Mouse (Mus musculus): Measurements from ENCODE around the gene Fbxo42. TPM values are rescaled to one million over a fixed set of nuclear protein-coding genes. Genes with fewer than 3 reads are reported as not detected.

Fbxo42 gene
- polyA plus RNA-seq, 1 experiment from 2014 or later: 27.0 TPM

DNA sequence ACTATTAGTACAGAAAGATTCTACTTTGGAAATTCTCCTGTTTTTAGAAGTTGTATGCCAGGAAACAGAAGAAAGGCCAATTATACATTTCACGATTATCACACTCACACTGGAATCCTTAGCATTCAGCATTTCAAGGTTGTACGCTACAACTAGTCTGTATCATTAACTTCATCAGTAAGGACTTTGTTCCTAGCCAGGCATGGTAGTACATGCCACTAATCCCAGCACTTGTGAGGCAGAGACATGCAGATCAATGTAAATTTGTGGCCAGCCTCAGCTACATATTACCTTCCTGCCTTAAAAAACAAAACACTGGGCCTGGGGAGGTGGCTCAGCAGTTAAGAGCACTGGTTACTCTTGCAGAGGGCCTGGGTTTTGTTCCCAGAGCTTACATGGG lies 10.9 kb downstream of the Fbxo42 start:
- WGBS: 93% methylated on average over 2 of the region's 2 CpGs
- ATAC-seq (ENCODE audit: low FRiP score, low read depth): no peak
- H3K4me2 ChIP-seq (replicated peaks): no peak overlapping the region
- H3K4me3 ChIP-seq: no peak overlapping the region
- no peaks in the 10 kb centered on the region for H3K9me3 ChIP-seq
- H3K27me3 ChIP-seq: no peaks in the 10 kb centered on the region
- H3K27ac ChIP-seq (replicated peaks): no peak overlapping the region
- H3K36me3 ChIP-seq: no peaks in the 10 kb centered on the region
- H3K4me1 ChIP-seq: peaks cover 12% of the 10 kb centered on the region
- no peak overlapping the region for H3K9ac ChIP-seq (replicated peaks)

DNA sequence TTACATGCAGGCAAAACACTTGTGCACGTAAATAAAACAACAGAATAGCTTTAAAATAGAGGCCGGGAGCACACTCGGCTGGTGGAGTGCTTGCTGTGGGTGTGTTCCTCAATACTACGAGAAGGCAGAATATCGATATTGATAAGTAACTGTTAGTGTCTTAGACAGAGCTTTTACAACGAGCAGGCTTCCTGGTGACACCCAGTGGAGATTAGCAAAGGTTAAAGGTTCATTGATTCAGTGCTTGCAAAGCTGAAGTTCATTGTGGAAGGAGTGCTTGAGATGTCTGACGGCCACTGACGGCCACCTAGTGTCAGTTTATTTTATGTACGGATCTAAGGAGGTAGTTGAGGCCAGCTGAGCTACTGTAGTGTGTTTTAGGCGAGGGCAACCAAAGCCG lies 11.4 kb downstream of the Fbxo42 start:
- Histone ChIP-seq H3K4me3 (no peak overlapping the region), H3K27ac (replicated peaks) (no peak overlapping the region), H3K4me2 (replicated peaks) (no peak overlapping the region), H3K9ac (replicated peaks) (no peak overlapping the region), H3K9me3 (no peaks in the 10 kb centered on the region), H3K36me3 (no peaks in the 10 kb centered on the region), H3K4me1 (peaks cover 12% of the 10 kb centered on the region), H3K27me3 (no peaks in the 10 kb centered on the region)
- no peak for ATAC-seq (ENCODE audit: low FRiP score, low read depth)
- WGBS: 59% methylated on average over 11 of the region's 11 CpGs

DNA sequence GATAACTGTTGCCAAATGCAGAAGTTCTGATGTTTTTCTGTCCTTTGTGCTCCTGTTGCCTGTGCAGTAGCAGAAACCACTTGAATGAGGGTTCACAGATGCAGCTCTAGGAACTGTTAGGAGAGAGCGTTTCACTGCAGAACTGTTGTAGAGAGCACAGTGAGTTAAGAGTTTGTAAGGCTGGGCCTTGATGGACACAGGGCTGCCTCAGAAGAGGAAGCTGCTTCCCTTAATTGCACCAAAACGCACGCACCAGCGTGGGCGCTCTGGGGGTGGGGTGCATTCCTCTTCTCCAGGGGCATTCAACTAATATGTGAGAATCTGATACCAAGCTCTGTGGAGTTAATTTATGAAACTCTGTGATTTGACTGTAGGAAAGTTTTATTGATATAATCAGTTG lies 12.0 kb downstream of the Fbxo42 start:
- Histone ChIP-seq H3K9me3 (peaks cover 3% of the 10 kb centered on the region; the same call in 1 of the 2 replicates), H3K27me3 (no peaks in the 10 kb centered on the region), H3K36me3 (no peaks in the 10 kb centered on the region), H3K9ac (replicated peaks) (no peak overlapping the region), H3K27ac (replicated peaks) (no peak overlapping the region), H3K4me3 (no peak overlapping the region), H3K4me2 (replicated peaks) (no peak overlapping the region), H3K4me1 (peaks cover 12% of the 10 kb centered on the region)
- WGBS: 90% methylated on average over 5 of the region's 5 CpGs
- ATAC-seq (ENCODE audit: low FRiP score, low read depth): no peak

DNA sequence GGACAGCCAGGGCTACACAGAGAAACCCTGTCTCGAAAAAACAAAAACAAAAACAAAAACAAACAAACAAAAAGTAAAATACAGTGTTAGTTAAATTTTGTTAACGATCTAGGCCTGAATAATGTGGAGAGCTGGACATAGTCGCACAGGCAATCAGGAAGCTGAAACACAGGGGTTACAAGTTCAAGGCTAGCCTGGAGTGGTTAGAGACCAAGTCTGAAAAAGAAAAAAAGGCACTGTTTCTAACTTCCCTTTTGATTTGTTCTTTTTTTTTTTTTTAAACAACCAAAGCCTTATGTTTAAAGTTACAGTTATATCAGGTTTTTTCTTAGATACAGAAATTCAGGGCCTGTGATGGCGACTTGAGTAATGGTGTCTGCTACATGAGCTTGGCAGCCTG lies 12.5 kb downstream of the Fbxo42 start:
- Histone ChIP-seq H3K9me3 (peaks cover 5% of the 10 kb centered on the region; the same call in 1 of the 2 replicates), H3K27me3 (no peaks in the 10 kb centered on the region), H3K27ac (replicated peaks) (no peak overlapping the region), H3K4me2 (replicated peaks) (no peak overlapping the region), H3K4me1 (peaks cover 12% of the 10 kb centered on the region), H3K36me3 (no peaks in the 10 kb centered on the region), H3K4me3 (no peak overlapping the region), H3K9ac (replicated peaks) (no peak overlapping the region)
- no peak for ATAC-seq (ENCODE audit: low FRiP score, low read depth)
- 95% methylated on average over 4 of the region's 4 CpGs for WGBS

DNA sequence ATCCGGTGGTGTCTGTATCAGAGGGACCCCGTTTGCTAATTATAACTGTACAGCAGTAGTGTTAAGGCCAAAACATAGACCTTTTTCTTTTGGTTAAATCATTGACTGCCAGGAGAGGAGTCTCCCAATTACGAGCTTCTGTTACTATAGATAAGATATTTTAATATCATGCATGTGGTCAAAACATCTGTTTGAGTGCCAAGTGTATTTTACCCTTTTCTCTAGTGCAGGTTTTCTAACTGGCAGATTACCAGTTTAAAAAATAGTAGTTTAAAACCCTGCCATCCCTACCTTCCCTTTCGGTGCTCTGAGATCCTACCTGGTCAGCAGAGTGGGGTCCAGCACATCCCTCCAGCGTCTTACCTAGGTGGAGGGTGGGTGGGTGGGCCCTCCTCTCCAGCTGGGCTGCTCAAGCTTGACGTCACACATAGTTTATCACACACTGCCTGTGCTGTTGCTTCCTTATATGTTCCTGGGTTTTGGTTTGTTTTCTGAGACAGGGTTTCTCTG lies 14.0 kb downstream of the Fbxo42 start:
- no peak for ATAC-seq (ENCODE audit: low FRiP score, low read depth)
- H3K4me3 ChIP-seq: no peak overlapping the region
- no peaks in the 10 kb centered on the region for H3K27me3 ChIP-seq
- H3K9ac ChIP-seq (replicated peaks): no peak overlapping the region
- H3K27ac ChIP-seq (replicated peaks): no peak overlapping the region
- H3K4me1 ChIP-seq: peaks cover 12% of the 10 kb centered on the region
- peaks cover 5% of the 10 kb centered on the region; the same call in 1 of the 2 replicates for H3K9me3 ChIP-seq
- H3K4me2 ChIP-seq (replicated peaks): no peak overlapping the region
- WGBS: 95% methylated on average over 6 of the region's 6 CpGs
- no peaks in the 10 kb centered on the region for H3K36me3 ChIP-seq

DNA sequence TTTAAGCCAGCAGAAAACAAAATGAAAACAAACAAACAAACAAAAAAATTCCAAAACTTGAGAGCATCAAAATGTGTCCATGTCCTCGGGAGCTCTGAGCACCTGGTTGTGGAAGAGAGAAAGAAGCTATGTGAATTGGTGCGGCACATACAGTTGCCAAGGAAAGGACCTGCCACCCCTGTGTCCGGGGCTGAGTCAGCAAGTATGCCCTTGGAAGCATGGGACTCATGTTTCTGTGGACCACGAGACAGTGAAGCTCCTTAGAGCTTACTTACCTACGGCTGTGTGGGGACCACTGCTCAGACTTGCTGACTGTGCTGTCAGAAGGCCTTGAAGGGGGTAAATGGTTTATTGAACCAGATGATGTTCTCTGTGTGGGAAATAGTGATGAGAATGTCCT lies 16.0 kb downstream of the Fbxo42 start:
- Histone ChIP-seq H3K9me3 (peaks cover 8% of the 10 kb centered on the region; the same call in 1 of the 2 replicates), H3K27me3 (no peaks in the 10 kb centered on the region), H3K4me2 (replicated peaks) (no peak overlapping the region), H3K36me3 (peaks cover 6% of the 10 kb centered on the region), H3K9ac (replicated peaks) (no peak overlapping the region), H3K4me3 (no peak overlapping the region), H3K4me1 (peaks cover 9% of the 10 kb centered on the region), H3K27ac (replicated peaks) (no peak overlapping the region)
- ATAC-seq (ENCODE audit: low FRiP score, low read depth): no peak
- WGBS: 94% methylated on average over 5 of the region's 5 CpGs

DNA sequence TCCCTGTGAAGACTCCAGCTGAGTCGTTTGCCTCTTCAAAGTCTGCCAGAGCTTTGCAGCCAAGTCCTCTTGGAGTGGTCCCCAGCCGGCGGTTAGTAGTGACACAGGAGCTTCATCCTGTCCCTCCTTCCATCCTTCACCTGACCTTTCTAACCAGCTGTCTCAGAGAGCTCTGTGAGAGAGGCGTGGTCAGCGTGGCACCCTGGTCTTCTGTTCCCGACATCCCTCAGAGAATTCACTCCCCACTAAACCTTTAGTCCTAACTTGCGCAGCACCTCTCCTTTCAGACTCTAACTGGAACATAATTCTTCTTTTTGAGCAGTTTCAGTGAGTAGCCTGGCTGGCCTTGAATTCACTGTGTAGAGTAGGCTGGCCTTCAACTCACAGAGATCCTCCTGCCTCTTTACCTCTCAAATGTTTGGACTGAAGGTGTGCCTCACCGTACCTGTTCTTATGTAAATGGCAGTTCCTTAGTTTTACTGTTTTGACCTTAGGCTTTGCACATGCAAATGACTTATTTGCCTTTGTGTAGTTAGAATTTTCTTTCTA lies 18.1 kb downstream of the Fbxo42 start:
- 84% methylated on average over 8 of the region's 8 CpGs for WGBS
- no peak overlapping the region for H3K4me3 ChIP-seq
- H3K27ac ChIP-seq (replicated peaks): no peak overlapping the region
- H3K36me3 ChIP-seq: peaks cover 24% of the 10 kb centered on the region
- H3K4me2 ChIP-seq (replicated peaks): no peak overlapping the region
- no peak for ATAC-seq (ENCODE audit: low FRiP score, low read depth)
- no peaks in the 10 kb centered on the region for H3K4me1 ChIP-seq
- H3K9me3 ChIP-seq: peaks cover 8% of the 10 kb centered on the region; the same call in 1 of the 2 replicates
- no peak overlapping the region for H3K9ac ChIP-seq (replicated peaks)
- H3K27me3 ChIP-seq: no peaks in the 10 kb centered on the region

DNA sequence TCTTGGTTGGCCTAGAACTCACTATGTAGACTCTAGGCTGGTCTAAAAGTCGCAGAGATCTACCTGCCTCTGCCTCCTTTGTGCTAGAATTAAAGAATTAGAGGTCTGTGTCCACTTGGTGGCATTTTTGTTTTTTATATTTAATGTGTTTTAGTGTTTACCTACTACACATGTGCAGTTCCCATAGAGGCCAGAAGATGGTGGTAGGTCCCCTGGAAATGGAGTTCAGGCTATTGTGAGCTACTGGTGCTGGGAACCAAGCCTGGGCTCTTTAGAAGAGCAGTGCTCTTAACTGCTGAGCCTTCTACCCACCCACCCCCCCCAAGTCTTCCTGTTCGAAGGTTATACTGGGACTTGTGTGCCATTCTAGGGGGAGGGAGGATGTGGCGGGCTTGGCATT lies 19.4 kb downstream of the Fbxo42 start:
- Histone ChIP-seq H3K4me1 (no peaks in the 10 kb centered on the region), H3K4me2 (replicated peaks) (no peak overlapping the region), H3K9ac (replicated peaks) (no peak overlapping the region), H3K9me3 (peaks cover 8% of the 10 kb centered on the region; the same call in 1 of the 2 replicates), H3K36me3 (peaks cover 37% of the 10 kb centered on the region), H3K27ac (replicated peaks) (no peak overlapping the region), H3K27me3 (no peaks in the 10 kb centered on the region), H3K4me3 (no peak overlapping the region)
- 93% methylated on average over 3 of the region's 3 CpGs for WGBS
- ATAC-seq (ENCODE audit: low FRiP score, low read depth): no peak

DNA sequence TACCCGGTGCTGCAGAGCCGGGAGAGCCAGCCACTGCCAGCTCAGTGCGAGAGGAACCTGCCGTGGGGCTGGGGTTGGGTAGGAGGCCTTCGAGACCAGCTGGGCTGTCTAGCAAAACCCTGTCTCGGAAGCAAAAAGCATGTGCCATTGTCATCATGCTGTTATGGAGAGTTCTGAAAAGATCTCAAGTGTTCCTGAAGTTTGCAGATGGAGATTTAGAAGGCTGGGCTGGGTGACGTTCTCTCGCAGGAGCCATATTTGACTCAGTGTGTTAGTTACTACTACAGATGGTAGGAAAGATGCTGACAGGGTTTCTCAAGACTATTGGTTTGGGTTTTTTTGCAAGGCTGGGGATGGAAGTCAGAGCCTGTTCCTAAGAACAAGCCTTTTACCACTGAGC lies 24.4 kb downstream of the Fbxo42 start:
- Histone ChIP-seq H3K4me1 (no peaks in the 10 kb centered on the region), H3K27ac (replicated peaks) (0 out of 2 replicates have a peak overlapping the region, but pooled peaks have one; percentile 10), H3K9ac (replicated peaks) (no peak overlapping the region), H3K4me3 (no peak overlapping the region), H3K27me3 (no peaks in the 10 kb centered on the region), H3K4me2 (replicated peaks) (no peak overlapping the region), H3K9me3 (peaks cover 1% of the 10 kb centered on the region; the same call in 1 of the 2 replicates), H3K36me3 (peaks cover 49% of the 10 kb centered on the region)
- ATAC-seq (ENCODE audit: low FRiP score, low read depth): no peak
- WGBS: 94% methylated on average over 8 of the region's 8 CpGs

DNA sequence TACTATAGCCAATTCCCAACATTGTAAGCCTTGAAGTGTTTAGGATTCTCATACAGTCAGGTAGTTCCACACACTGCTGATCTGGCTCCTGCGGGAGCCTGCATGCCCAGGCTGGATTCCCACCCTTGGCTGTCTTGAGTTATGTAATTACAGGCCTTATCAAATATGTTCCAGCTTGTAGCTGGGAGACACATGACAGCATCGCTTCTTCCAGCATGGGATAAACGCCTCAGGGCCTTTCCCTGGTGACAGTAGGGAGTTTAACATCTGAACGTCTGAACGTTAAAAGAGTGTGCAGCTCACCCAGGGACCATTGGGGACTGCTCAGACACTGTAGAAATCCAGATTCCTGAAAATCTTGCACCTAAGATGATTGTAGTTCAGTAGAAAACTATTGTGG lies 28.1 kb downstream of the Fbxo42 start:
- Histone ChIP-seq H3K9me3 (no peaks in the 10 kb centered on the region), H3K36me3 (peaks cover 34% of the 10 kb centered on the region)
- ATAC-seq (ENCODE audit: low FRiP score, low read depth): no peak

DNA sequence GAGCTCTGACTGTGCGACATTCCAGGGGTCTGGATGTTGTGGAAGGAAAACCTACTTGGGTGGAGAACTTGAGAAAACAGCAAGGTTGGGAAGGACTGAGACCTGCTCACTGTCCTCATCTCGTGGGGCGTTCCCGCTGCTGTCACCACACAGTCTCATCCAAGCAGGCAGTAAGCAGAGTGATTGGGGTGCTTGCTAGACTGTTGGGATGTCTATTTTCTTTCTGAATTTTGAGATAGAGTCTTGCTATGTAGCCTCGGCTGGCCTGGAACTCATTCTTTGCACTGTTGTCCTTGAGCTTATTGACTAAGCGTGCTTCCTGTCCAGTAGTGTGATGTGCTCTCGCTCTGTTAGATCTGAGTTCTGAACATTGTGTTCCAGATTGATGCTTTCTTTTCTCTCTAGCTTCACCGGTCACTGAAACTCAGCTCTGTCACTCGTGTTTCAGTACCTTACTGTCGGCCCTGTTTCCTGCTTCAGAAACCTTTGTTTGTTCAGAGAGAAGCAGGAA lies 28.7 kb downstream of the Fbxo42 start:
- WGBS: 86% methylated on average over 10 of the region's 10 CpGs
- Histone ChIP-seq H3K27me3 (no peaks in the 10 kb centered on the region), H3K4me1 (peaks cover 3% of the 10 kb centered on the region; the same call in 1 of the 2 replicates), H3K9me3 (no peaks in the 10 kb centered on the region), H3K9ac (replicated peaks) (no peak overlapping the region), H3K36me3 (peaks cover 34% of the 10 kb centered on the region), H3K27ac (replicated peaks) (no peak overlapping the region), H3K4me2 (replicated peaks) (no peak overlapping the region), H3K4me3 (no peak overlapping the region)
- no peak for ATAC-seq (ENCODE audit: low FRiP score, low read depth)

More for the DNA sequence above, 28.1 kb downstream of the Fbxo42 start:
- no peak overlapping the region for H3K4me3 ChIP-seq
- WGBS: 86% methylated on average over 5 of the region's 5 CpGs
- no peak overlapping the region for H3K27ac ChIP-seq (replicated peaks)
- H3K4me1 ChIP-seq: peaks cover 3% of the 10 kb centered on the region; the same call in 1 of the 2 replicates
- no peak overlapping the region for H3K9ac ChIP-seq (replicated peaks)
- H3K27me3 ChIP-seq: no peaks in the 10 kb centered on the region
- no peak overlapping the region for H3K4me2 ChIP-seq (replicated peaks)

DNA sequence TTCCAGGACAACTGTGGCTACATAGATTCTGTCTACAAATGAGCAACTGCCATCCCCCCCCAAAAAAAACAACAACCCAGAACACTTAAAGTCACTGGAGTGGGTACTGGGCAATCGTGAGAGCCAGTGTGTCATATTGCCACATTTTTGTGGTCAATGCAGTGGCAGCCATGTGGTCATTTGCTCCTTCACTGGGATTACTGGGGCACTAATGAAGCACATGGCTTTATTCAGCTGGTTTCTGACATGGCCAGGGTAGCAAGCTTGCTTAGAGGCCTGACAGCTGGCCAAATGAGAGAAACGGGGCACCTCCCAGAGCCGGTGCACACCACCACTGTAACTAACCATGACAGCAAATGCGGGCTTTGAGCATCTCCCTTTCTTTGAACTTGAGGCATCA lies 30.8 kb downstream of the Fbxo42 start:
- Histone ChIP-seq H3K4me2 (replicated peaks) (no peak overlapping the region), H3K27me3 (no peaks in the 10 kb centered on the region), H3K4me1 (peaks cover 3% of the 10 kb centered on the region; the same call in 1 of the 2 replicates), H3K36me3 (peaks cover 36% of the 10 kb centered on the region), H3K9ac (replicated peaks) (no peak overlapping the region), H3K9me3 (no peaks in the 10 kb centered on the region), H3K4me3 (no peak overlapping the region), H3K27ac (replicated peaks) (peak overlapping the region; percentile 25; the same call in 1 of the 2 replicates)
- 89% methylated on average over 4 of the region's 4 CpGs for WGBS
- no peak for ATAC-seq (ENCODE audit: low FRiP score, low read depth)

All from midbrain, embryonic 12.5 days (tissue).